Mouse (Mus musculus): ENCODE results near the gene Vasp.
"Not testable (repeated sequence)": the region's sequence is repeated elsewhere in the genome, so short reads cannot be mapped to it uniquely, and the experiment has no call there.

Gene Vasp

DNA sequence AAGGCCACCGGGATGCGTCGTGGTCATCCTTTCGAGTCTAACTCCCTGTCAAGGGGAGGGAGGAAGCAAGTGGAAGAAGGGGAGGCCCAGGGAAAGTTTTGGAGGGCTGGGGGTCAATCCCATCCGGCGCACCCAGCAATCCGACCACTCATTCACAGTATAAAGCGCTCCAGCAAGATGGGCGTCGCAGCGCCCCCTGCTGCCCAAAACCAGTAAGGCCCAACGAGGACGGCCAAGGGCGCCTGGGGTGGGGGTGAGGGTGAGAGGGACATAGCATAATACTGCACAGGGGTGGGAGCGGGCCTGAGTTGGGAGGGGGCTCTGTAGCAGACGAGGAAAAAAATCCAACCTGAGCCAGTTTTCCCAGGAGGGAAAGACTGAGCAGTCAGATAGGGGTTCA lies 32.2 kb upstream of the Vasp start:
- DNase-seq (ENCODE audit: low spot score in 2 of 2), result peak in 1 of 2 experiments; percentile 50

DNA sequence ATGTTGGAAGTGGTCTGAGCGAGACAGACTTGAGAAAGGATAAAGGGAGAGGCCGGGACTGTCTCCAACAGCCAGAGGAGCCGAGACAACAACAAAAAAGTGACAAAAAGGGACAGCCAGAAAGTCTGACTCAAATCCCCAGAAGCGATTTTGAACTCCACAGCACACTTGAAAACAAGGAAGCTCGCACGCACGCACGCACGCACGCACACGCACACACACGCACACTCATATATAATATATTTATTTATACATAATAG lies 31.4 kb upstream of the Vasp start:
- no peak for DNase-seq (ENCODE audit: low spot score in 2 of 2)

DNA sequence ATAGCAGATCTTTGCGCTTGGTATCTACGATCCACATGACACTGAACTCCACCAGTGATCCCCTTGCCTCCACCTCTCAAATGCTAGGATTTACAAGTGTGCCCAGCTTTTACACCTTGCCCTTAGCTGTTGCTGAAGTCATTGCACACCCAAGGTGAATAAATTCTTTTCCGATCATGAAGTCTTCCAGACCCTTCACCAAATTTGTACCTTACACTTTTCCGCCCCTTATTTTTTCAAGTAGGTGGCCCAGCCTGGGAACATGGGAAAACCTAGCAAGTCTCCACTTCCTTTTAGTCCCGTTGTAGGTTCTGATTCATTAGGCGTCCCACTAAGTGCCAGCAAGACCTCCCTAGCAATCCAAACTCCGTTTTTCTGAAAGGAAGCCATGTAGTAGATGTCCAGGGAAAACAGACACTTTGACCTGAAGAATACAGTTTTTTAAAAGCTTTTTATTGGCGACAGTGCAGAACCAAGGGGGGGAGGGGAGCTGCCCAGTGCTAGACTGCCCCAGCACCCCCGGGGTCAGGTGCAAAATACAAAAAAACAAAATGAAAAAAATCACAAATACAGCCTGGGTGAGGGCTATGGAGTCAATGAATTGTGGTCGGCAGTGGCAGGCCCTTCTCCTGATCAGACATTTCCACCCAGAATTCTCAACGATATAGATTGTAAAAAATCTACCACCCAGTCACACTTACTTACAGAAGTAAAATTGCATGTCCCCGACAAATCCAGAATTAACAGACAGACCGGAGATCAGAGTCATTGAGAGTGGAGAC lies 30.8 kb upstream of the Vasp start:
- no peak for DNase-seq (ENCODE audit: low spot score in 2 of 2)

DNA sequence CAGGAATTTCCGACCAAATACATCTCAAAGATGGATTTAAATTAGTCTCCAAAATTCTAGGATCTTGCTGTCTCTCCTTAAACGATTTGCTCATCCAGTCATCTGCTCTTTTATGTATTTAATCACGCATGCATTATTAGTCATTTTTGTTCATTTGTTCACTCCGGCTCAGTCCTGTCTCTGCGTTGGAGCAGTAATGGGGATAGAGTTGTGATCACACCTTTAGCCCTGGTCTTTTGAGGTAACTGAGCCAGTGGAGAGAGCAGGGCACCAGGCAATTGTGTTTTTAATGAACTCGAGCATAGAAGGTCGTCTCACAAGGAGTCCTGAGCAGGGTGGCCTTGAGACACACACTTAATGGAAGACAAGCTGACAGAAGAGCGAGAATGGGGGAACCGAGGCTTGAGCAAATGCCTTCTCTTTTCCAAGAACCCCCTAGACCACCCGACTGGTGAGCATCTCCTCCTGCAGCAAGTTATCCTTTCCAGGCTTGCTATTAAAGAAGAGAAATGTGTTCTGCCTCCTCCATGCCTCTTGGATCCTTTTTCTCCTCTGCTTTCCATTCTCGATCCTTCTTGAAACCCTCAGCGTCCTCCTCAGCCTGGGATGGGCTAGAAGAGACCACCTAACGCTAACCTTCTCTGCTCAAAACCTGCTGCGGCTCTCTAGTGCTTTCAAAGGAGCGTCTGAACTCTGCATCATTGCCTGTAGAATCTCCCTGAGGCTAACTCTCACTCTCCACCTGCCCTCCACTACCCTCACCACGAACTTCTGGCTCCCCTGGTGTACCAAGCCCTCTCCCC lies 30.0 kb upstream of the Vasp start:
- no peak for DNase-seq (ENCODE audit: low spot score in 2 of 2)

DNA sequence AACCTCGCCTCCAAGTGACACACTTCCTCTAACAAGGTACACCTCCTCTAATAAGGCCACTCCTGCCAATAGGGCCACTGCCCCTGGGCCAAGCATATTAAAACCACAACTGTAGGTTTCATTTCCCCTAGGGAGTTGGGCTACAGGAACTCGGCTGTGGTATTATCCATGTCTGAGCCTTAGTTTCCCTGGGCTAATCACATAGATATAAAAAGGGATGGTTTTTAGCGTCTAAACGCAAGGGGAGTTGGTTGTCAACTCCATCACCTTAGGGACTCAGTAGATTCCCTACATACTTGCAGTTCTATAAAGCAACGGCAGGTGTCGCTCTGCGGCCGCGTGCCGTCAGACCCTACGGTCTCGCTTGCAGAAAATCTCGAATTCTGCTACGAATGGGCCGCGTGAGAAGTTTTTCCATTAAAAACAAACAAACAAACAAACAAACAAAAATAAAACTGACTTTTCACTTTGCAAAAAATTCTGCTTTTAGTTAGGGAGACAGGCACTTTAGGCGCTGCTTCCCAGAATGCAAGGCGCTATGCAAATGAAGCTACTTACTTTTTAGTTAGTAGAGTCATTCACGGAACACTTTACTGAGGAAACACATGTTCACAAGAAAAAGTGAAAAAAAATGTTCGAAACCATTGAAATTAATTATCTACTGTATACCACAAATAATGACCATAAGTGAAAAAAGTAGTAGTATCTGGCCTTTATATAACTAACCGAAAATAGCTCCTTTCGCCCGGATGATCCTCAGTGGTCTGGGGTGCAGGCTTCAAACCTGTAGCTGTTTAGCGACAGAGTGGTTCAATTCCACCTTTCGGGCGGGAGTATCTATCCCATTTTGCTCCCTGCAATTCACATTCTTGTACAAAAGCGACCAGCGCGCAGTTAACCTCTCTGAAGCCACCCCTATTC lies 29.1 kb upstream of the Vasp start:
- DNase-seq (ENCODE audit: low spot score in 2 of 2), result peak; percentile 57 to 70

DNA sequence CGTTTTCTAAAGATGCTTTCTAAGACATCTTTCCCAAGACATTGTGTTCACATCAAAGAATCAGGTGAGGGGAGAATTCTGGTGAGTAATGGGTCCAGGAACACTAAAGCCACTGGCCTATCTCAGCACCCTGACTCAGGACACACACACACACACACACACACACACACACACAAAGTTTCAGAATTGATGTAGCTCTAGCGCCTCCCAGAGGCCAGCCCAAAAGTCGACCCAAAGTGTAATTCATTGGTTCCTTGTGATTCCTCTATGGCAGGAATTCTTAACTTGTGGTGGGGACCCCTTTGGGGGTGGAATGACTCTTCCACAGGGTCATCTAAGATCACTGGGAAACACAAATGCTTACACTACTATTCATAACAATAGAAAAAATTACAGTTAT lies 27.6 kb upstream of the Vasp start:
- no peak for DNase-seq (ENCODE audit: low spot score in 2 of 2)

DNA sequence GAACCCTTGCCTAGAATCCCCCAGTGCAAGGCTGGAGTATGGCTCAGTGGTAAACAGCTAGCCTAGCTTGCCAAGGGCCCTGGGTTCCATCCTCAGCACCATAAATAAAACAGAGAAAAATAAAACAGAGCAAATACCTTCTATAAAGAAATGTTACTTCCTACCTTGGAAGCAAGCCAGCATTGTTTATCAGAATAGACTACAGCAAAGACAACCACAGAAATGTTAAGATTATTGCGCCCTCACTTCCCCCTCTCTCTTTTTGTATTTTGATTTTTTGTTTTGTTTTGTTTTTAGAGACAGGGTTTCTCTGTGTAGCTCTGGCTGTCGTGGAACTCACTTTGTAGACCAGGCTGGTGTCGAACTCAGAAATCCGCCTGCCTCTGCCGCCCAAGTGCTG lies 26.2 kb upstream of the Vasp start:
- DNase-seq (ENCODE audit: low spot score in 2 of 2), result no peak

DNA sequence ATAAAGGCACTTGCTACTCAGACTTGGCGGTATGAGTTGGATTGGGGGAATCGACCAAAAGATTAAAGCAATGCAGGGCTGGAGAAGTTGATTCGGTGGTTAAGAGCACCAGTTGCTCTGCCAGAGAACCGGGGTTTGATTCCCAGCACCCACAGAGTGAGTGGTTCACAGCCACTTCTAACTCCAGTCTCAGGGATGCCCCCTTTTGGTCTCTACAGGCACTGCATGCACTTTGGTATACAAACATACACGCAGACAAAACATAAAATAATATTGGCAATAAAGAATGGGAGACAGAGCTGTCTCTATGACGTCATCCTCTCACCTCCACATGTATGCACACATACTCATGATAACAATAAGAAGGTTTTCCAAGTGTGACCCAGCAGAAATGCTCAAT lies 25.4 kb upstream of the Vasp start:
- DNase-seq (ENCODE audit: low spot score in 2 of 2), result no peak

DNA sequence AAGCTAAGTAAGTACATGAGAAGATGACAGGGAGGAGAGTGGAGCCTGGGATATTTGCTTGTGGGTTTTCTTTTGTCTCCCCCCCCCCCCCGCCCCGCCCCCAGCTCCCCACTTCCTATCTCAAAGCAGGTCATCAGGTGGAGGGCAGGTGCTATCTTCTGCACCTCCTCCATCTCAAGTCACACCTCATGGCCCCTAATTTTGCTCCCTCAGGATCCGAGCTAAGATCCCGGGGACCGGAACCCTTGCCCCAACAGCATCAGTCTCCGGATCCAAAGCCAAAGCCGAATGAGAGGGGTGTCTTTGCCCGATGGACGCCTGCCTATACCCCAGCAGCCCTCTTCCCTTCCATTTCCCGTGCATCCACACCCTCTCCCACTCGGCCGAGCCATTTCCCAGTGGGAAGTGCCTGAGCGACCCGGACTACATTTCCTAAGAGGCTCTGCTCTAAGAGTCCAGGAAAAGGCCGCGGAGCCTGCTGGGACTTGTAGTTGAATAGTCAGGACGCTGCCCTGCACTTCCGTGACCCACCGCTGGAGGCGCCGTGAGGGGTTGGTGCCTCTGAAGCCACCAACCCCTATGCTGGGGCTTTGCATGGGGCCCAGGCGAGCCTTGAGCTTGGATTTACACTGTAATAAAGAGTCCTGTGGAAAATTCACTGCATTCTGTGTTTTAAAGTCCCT lies 24.0 kb upstream of the Vasp start:
- peak; percentile 92 to 96 for DNase-seq (ENCODE audit: low spot score in 2 of 2)

DNA sequence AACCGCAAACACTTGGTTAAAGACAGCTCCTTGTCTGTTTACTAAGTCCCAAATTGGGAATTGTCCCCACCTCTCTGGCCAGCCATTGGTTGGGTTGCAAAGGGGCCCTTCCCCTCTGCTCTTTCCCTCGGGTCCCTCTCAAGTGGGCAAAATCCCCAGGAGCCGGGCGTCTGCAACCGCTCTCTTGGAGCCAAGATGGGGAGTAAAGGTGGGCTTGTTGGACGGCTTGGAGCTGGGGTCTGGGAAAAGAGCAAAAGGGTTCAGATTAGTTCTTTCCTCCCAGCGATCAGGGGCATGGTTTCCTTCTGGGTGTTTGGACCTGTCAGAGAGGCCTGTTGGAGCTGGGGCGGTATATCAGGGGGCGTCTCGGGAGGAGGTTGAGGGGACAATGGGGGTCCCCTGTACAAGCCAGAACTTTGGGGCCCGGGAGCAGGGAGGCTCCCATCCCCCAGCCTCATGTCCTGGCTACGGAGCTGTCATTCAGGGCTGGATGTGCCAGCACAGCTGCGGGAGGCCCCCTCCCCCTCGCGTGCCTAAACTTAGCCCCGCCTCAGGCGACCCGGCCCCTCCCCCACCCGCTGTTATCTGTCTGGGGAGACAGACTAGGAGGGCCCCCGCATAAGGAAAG lies 19.5 kb upstream of the Vasp start:
- DNase-seq (ENCODE audit: low spot score in 2 of 2), result no peak

DNA sequence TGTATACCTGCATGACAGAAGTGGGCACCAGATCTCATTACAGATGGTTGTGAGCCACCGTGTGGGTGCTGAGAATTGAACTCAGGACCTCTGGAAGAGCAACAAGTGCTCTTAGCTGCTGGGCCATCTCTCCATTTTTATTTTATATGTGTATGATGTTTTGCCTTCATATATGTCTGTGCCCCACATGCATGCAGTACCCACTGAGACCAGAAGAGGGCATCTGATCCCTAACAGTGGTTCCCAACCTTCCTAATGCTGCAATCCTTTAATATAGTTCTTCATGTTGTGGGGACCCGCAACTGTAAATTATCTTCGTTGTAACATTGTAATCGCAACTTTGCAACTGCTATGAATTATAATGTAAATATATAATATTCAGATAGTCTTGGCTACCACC lies 13.1 kb upstream of the Vasp start:
- DNase-seq (ENCODE audit: low spot score in 2 of 2), result no peak

DNA sequence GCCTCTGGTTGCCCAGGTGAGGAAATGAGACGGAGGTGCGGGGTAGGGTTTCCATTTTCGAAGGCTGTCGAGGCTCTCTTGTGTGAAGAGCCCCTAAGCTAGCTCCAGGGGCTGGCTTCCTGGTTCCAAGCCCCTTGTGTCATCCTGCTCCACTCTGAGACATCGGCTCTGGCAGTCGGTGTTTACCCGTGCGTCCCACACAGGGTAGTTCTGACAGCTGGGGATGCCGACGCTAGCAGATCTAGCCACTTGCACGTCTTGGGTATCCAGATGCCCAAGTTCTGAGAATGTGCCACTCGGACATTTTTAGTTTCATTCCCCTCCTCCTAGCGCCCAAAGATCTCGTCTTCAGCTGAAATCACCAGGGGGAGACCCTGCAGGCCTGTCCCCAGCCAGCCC lies 11.8 kb upstream of the Vasp start:
- peak in 1 of 2 experiments; percentile 44 for DNase-seq (ENCODE audit: low spot score in 2 of 2)

DNA sequence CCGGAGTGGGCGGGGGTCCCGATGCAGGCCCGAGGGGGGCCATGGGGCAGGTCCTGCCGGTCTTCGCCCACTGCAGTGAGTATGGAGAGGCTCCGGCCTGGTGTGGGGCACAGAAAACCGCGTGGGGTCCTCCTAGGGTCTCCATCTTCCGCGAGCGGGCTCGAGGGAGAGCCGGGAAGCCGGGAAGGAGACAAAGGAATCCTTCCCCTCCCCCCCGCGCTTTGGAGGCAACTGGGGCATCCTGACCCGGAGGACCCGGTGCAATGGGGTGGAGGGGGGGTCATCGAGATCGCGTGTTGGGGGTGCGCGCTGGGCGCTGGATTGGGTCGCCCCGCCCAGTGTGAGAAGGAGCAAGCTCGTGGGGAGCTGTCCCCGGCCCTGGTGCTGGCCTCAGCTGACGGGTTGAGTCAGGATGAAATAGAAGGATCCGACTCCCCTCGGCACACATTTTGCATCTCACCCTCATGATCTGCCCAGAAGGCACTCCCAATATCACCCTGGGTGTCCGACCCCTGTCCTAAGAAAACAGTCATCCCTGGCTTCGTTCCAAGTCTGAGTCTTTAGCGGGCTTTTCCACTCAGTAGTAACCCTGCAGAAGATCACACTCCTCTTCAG lies 11.3 kb upstream of the Vasp start:
- DNase-seq (ENCODE audit: low spot score in 2 of 2), result peak in 1 of 2 experiments; percentile 32

DNA sequence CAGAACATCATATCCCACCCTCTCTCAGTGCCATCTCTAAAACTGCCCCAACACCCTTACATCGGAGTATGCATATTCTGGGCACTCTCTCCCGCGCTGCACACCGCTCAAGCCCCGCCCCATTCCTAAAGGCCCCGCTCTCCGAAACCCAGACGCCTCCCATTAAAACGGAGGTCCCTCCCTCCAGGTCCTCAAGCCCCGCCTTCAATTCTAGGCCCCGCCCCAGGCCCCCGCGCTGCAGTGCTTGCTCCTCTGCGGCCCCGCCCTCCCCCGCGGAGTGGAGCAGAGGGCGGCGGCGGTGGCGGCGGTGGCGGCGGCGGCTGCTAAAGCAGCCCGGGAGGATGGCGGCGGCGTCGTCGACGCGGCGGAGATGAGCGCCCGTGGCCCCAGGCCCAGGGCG lies 10.8 kb upstream of the Vasp start, which contains the start of gene Rtn2:
Rtn2 (plus strand) TSS at position 240 of the 400 bp plus-strand sequence.
- peak; percentile 65 to 77 for DNase-seq (ENCODE audit: low spot score in 2 of 2)

DNA sequence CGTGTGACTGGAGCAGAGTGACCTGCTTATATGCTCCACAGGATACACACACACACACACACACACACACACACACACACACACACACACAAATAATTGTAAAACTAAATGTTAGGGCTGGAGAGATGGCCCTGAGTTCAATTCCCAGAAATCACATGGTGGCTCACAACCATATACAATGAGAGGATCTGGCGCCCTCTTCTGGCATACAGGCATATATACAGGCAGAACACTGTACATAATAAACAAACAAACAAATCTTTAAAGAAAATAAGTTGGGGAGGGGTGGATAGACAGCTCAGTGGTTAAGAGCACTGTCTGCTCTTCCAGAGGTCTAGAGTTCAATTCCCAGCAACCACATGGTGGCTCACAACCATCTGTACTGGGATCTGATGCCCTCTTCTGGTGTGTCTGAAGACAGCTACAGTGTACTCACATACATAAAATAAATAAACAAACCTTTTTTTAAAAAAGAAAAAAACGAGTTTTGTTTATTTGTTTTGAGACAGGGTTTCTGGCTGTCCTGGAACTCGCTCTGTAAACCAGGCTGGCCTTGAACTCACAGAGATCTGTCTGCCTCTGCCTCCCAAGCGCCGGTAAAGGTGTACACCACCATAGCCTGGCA lies 10.2 kb upstream of the Vasp start:
- not testable (repeated sequence) for DNase-seq (ENCODE audit: low spot score in 2 of 2)

DNA sequence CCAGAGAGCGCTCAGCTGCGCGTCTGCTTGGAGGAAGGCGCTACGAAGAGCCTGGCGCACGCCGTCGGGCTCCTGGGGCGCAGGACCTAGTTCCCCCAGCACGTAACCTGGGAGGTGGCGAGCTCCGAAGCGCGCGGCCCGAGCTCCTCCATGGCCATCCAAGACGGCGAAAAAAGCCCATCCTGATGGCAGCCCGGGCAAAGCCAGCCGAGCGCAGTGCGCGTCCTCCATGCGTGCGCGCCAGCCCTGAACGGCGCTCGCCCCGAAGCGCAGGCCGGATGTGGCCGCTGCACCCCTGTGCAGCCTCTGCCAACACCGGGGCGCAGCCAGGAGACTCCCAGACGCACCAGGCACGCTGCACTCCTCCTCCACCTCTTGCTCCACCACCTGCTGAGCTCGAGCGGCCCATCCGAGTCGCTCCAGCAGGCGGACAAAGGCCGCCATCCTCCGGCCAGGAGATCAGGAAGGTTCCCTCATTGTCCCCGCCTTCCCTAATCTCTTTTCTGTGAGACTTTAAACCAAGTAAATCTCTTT lies 8.0 kb upstream of the Vasp start, which contains the start of gene Ppm1n:
Ppm1n (minus strand) TSS at position 484 of the 534 bp plus-strand sequence.
- no peak for DNase-seq (ENCODE audit: low spot score in 2 of 2)

DNA sequence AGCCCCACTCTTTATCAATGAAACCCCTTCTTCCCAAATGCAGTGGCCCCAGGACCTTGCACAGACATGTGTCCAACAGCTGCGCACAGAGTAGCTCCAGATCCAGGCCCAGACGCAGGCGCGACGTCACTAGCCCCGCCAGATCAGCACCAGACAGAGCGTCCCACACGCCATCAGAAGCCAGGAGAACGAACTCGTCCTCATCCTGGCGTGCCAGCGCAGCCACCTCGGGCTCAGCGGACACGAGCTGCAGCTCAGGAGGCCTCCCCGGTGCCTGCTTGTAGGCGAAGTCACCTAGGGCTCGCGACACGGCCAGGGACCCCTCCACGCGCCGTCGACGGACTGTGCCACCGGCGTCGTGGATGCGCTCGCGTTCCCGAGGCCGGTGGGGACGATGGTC lies 7.4 kb upstream of the Vasp start:
- no peak for DNase-seq (ENCODE audit: low spot score in 2 of 2)

DNA sequence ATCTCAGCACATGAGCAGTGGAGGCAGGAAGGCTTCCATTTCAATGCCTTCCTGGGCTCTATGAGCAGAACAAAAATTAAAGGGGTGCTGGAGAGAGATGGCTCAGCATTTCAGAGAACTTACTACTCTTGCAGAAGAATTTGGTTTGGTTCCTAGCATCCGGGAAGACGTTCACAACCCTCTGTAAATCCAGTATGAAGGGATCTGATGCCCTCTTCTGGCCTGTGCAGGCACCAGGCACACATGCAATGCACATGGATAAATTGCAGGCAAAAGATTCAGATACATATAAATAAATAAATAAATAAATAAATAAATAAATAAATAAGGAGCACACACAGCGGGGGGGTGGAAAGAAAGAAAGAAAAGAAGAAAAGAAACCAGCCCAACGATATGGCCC lies 4.6 kb upstream of the Vasp start:
- DNase-seq (ENCODE audit: low spot score in 2 of 2), result no peak

DNA sequence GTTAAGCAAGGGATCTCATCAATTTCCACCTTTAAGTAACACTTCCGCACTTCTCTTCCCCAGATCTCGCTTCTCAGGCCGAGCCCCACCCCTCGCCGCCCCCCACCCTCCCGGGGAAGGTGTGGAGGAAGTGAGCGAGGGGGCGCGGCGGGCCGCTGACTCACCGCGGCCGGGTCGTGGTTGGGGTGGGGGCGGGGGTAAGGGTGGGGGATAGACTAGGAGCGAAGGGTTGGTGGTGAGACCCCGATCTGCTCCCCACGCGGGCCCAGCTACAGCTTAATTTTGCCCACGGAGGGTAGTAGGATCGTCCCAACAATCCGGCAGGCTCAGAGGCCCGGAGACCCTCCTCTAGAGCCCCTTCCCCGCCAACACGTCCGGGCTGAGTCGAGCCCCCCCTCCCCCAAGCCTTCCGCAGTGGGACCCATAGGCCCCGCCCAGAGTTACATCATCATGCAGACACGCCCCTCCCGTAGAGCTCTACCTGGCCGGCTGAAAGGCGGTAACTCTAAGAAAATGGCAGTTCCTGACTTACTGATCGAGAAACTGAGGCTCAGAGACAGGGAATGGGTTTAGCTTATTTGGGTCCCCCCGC lies 652 bp upstream of the Vasp start:
- no peak for DNase-seq (ENCODE audit: low spot score in 2 of 2)

All from right cerebral cortex, postnatal 36 days (tissue).